Mouse (Mus musculus) lung, adult 2 months (tissue): ENCODE data around the gene Inpp4b.

ENCODE experiments used
- CTCF ChIP-seq: fragments of 200-500 bp; IDR thresholded peaks from 2 replicates; pipeline ENCODE4 v1.5.1; 2011; ENCODE audit warnings: mild to moderate bottlenecking, low read length, control low read depth; ENCODE audit not compliant: insufficient read depth
- POLR2A ChIP-seq: fragments of 200-500 bp; IDR thresholded peaks from 2 replicates; pipeline ENCODE4 v1.6.1; 2011; ENCODE audit warnings: low read depth, mild to moderate bottlenecking, control low read depth, low read length, borderline replicate concordance; ENCODE audit errors: extremely low read depth

- TF ChIP-seq POLR2A (no peak), CTCF (no peak)
Observed at GRCm38 (mm10) chr8:81341191-81341590, 1.2 kb upstream of the Inpp4b start.
